Mouse (Mus musculus) ES-Bruce4 (cell line): Measurements from ENCODE around the gene Arhgap15.

Experiments
- CTCF ChIP-seq: IDR thresholded peaks from one replicate; pipeline ENCODE4 v1.8.1; 2011; ENCODE audit warnings: low read depth, low read length
- POLR2A ChIP-seq: IDR thresholded peaks from one replicate; pipeline ENCODE4 v1.8.1; 2011; ENCODE audit warnings: low read length; ENCODE audit not compliant: insufficient read depth

DNA sequence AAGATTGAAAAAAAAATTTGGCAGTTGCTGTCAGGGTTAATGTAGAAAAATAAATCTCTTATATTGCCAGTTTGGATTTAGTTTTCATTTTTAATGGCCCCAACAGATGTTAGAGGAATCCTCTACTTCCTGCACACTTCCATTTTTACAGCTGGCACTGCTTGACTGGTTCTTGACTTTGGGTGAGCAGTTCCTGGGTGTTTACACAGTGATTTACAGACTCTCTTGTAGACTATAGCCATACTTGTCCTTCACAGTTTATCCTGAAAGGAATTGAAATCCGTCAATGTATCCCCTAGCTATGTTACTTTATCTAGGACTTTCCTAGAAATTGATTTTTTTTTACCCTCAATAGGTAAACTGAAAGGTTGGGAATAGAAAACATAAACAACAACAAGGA lies 261.6 kb downstream of the Arhgap15 start:
- TF ChIP-seq CTCF (no peak), POLR2A (no peak)
